Mouse (Mus musculus): ENCODE results near the gene Hist1h3g. TPM values are rescaled to one million over a fixed set of nuclear protein-coding genes. Genes with fewer than 3 reads are reported as not detected.
"Not testable (repeated sequence)": the region's sequence is repeated elsewhere in the genome, so short reads cannot be mapped to it uniquely, and the experiment has no call there.

Gene Hist1h3g
- polyA plus RNA-seq, 1 experiment = 496 TPM

DNA sequence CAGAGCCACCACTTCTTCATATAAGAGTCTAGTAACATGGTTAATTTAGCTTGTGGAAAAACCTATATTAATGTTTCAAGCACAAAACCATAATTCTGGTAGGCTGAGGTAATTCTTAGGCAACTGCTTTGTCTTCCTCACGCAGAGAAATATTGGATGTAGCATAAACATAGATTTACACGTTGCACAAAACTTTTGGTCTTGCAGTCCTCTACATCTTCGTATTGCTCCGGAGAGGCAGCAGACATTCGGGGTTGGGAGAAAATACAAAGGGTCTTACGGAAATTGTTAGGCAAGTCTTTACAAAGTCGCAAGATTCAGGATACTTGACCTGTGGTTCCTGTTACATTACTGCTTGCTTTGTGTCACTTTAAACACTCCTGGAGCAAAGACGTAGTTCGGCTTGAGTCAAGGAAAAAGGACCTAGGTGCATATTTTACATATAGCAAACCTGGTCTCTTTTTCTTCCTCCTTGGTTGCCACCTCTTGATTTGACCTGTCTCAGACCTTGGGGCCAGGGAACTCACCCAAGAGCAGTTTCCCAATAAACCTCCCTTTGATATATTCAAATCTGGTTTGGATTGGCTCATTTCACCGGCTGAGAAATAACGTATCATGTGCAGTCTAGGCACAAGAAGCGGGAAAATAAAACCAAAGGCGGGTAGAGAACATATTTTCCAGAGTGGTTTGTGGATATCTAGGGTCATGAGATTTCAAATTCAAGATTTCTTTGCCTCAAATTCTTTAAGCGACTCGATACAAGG, 672 bp upstream of the Hist1h3g start:
- Histone ChIP-seq H3K36me3 (ENCODE audit: control insufficient read depth, insufficient read depth, low read length) (no peaks in the 10 kb centered on the region), H3K27ac (ENCODE audit: control insufficient read depth, insufficient read depth, low read length) (no peak overlapping the region; the same call in none of the 2 replicates), H3K4me1 (replicated peaks; ENCODE audit: control insufficient read depth, insufficient read depth, low read length) (peaks cover 6% of the 10 kb centered on the region), H3K4me3 (ENCODE audit: control insufficient read depth, insufficient read depth, low read length) (no peak overlapping the region), H3K27me3 (ENCODE audit: control insufficient read depth, insufficient read depth, low read length) (no peaks in the 10 kb centered on the region)
- no peak for DNase-seq
- TF ChIP-seq POLR2A (IDR thresholded peaks at IDR 0.05; ENCODE audit: control insufficient read depth, extremely low read depth, insufficient read depth, low read length, poor library complexity) (no peak), CTCF (IDR thresholded peaks at IDR 0.05; ENCODE audit: borderline replicate concordance, control insufficient read depth, extremely low read depth, insufficient read depth, low read length, poor library complexity) (no peak)
- under 1% methylated on average over 15 of the region's 15 CpGs for WGBS

DNA sequence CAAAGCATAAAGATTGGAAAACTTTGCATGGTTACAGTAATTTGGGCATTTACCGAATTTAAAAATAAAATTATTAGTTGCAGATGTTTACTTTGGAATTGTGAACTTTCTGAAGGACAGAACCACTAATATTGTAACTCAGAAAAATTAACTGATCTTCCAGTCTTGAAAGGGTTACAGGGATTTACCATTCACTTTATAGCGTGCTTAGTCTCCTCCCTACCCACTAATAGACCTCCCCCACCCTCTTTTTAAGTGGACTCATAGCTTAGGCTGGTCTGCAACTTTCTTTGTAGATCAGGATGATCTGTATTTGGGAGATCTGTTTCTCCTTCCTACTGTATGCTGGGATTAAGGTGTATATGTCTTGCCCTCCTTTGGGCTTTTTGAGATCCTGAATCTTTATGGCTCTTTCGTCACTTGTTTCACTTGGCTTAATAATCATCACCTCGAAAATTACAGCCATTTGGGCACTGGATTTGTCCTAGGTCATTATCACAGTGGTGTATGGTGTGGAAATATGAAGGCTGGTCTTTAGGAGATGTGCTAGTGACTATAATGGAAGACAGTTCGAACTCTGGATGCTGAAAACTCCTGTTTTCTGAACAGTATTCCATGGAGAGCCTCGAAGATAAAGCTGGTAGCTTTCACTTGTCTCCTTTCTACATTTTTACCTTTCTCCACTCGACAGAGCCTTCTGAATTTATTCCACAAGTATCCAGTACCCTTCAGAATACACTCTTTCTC, 1.0 kb downstream of the Hist1h3g start:
- no peaks in the 10 kb centered on the region for H3K36me3 ChIP-seq (ENCODE audit: control insufficient read depth, insufficient read depth, low read length)
- no peak overlapping the region for H3K4me3 ChIP-seq (ENCODE audit: control insufficient read depth, insufficient read depth, low read length)
- WGBS = 38% methylated on average over 7 of the region's 7 CpGs
- TF ChIP-seq CTCF (IDR thresholded peaks at IDR 0.05; ENCODE audit: borderline replicate concordance, control insufficient read depth, extremely low read depth, insufficient read depth, low read length, poor library complexity) = no peak
- no peak for TF ChIP-seq POLR2A (IDR thresholded peaks at IDR 0.05; ENCODE audit: control insufficient read depth, extremely low read depth, insufficient read depth, low read length, poor library complexity)
- peaks cover 6% of the 10 kb centered on the region for H3K4me1 ChIP-seq (replicated peaks; ENCODE audit: control insufficient read depth, insufficient read depth, low read length)
- no peak overlapping the region for H3K27ac ChIP-seq (ENCODE audit: control insufficient read depth, insufficient read depth, low read length)
- H3K27me3 ChIP-seq (ENCODE audit: control insufficient read depth, insufficient read depth, low read length) = no peaks in the 10 kb centered on the region
- no peak for DNase-seq

DNA sequence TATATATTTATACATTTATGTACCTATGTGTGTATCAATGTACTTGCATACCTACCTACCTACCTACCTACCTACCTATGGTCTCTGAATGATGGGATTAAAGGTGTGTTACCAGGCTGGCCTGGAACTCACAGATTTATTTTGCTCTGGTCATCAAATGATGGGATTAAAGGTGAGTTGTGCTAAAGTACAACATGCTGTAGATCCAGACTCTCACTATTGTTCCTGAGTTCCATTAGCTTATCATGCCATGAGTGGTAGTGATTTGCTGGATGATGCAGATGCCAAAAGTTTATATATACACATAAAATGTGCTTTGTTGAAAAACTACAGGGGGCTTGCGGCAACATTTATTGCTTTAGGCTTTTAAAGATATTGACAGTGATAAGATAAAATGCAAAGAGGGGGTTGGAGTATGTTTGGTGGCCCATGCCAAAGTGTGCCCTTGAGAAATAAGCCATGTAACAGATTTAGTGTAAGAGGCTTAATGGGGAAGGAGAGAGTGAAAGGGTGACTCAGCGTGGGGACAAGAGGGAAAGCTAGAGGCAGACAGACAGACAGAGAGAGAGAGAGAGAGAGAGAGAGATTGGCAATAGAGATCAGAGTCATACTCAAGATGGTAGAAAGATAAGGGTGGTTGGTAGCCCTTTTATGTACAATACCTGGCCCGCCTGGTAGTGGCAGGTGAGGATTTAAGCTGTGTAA, 1.9 kb downstream of the Hist1h3g start:
- H3K4me1 ChIP-seq (replicated peaks; ENCODE audit: control insufficient read depth, insufficient read depth, low read length) = peaks cover 6% of the 10 kb centered on the region
- no peak for DNase-seq
- no peak overlapping the region for H3K4me3 ChIP-seq (ENCODE audit: control insufficient read depth, insufficient read depth, low read length)
- 56% methylated on average over 3 of the region's 3 CpGs for WGBS
- TF ChIP-seq CTCF (IDR thresholded peaks at IDR 0.05; ENCODE audit: borderline replicate concordance, control insufficient read depth, extremely low read depth, insufficient read depth, low read length, poor library complexity) (no peak), POLR2A (IDR thresholded peaks at IDR 0.05; ENCODE audit: control insufficient read depth, extremely low read depth, insufficient read depth, low read length, poor library complexity) (no peak)
- no peaks in the 10 kb centered on the region for H3K27me3 ChIP-seq (ENCODE audit: control insufficient read depth, insufficient read depth, low read length)
- no peaks in the 10 kb centered on the region for H3K36me3 ChIP-seq (ENCODE audit: control insufficient read depth, insufficient read depth, low read length)
- H3K27ac ChIP-seq (ENCODE audit: control insufficient read depth, insufficient read depth, low read length) = no peak overlapping the region

DNA sequence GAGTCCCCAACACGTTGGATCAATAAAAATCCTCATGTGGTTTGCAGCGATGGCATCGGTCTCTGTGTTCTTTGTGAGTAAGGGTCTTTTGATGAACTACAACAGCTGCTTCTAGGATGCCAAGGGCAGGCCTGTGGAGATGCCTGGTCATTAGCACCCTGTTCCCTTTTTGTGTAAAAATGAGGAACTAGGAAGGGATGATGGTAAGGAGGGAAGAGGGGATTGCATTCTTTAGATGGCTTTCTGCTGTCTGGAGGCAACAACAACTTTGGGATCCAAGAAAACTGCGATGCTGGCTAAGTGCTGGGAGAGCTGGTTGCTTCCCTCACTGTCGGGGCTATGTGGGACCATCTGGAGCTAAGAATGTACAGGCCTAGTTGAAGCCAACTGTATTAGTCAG, 3.0 kb downstream of the Hist1h3g start:
- Histone ChIP-seq H3K27me3 (ENCODE audit: control insufficient read depth, insufficient read depth, low read length) (no peaks in the 10 kb centered on the region), H3K36me3 (ENCODE audit: control insufficient read depth, insufficient read depth, low read length) (no peaks in the 10 kb centered on the region), H3K27ac (ENCODE audit: control insufficient read depth, insufficient read depth, low read length) (no peak overlapping the region), H3K4me3 (ENCODE audit: control insufficient read depth, insufficient read depth, low read length) (no peak overlapping the region), H3K4me1 (replicated peaks; ENCODE audit: control insufficient read depth, insufficient read depth, low read length) (peaks cover 4% of the 10 kb centered on the region)
- 93% methylated on average over 5 of the region's 5 CpGs for WGBS
- DNase-seq = no peak
- TF ChIP-seq POLR2A (IDR thresholded peaks at IDR 0.05; ENCODE audit: control insufficient read depth, extremely low read depth, insufficient read depth, low read length, poor library complexity) (no peak), CTCF (IDR thresholded peaks at IDR 0.05; ENCODE audit: borderline replicate concordance, control insufficient read depth, extremely low read depth, insufficient read depth, low read length, poor library complexity) (no peak)

DNA sequence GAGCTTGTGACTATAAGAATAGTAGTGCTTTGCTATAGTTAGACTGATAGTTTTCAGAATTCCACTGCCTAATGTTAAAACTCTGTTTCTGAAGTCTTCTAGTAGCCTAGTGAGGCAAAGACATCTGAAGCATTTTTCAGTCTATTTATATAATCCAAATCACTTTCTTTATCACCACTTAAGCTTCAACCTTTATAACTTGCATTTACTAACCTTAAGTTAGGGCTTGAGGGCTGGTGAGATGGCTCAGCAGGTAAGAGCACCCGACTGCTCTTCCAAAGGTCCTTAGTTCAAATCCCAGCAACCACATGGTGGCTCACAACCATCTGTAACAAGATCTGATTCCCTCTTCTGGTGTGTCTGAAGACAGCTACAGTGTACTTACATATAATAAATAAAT, 4.6 kb downstream of the Hist1h3g start:
- not testable (repeated sequence) for H3K27ac ChIP-seq (ENCODE audit: control insufficient read depth, insufficient read depth, low read length); H3K27me3 ChIP-seq (ENCODE audit: control insufficient read depth, insufficient read depth, low read length); H3K36me3 ChIP-seq (ENCODE audit: control insufficient read depth, insufficient read depth, low read length); H3K4me1 ChIP-seq (replicated peaks; ENCODE audit: control insufficient read depth, insufficient read depth, low read length); H3K4me3 ChIP-seq (ENCODE audit: control insufficient read depth, insufficient read depth, low read length); DNase-seq
- WGBS = 85% methylated on average over 1 of the region's 1 CpGs

DNA sequence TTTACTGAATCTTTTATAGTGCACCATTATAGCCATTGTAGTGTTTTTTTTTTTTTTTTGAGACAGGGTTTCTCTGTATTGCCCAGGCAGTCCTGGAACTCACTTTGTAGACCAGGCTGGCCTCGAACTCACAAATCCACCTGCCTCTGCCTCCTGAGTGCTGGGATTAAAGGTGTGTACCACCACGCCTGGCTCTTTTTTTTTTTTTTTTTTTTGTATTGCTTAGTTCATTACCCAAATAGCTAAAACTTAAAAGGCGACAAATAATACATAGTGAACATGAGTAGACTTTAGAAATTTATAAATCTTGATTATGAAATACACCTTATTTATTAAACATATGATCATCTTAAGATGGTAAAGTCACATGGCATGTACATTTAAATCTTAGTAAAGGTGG, 6.3 kb downstream of the Hist1h3g start:
- Histone ChIP-seq H3K36me3 (ENCODE audit: control insufficient read depth, insufficient read depth, low read length) (no peaks in the 10 kb centered on the region), H3K4me1 (replicated peaks; ENCODE audit: control insufficient read depth, insufficient read depth, low read length) (peaks cover 2% of the 10 kb centered on the region; the same call in 1 of the 2 replicates), H3K27ac (ENCODE audit: control insufficient read depth, insufficient read depth, low read length) (no peak overlapping the region), H3K27me3 (ENCODE audit: control insufficient read depth, insufficient read depth, low read length) (no peaks in the 10 kb centered on the region), H3K4me3 (ENCODE audit: control insufficient read depth, insufficient read depth, low read length) (no peak overlapping the region)
- no peak for DNase-seq
- TF ChIP-seq POLR2A (IDR thresholded peaks at IDR 0.05; ENCODE audit: control insufficient read depth, extremely low read depth, insufficient read depth, low read length, poor library complexity) (no peak), CTCF (IDR thresholded peaks at IDR 0.05; ENCODE audit: borderline replicate concordance, control insufficient read depth, extremely low read depth, insufficient read depth, low read length, poor library complexity) (no peak)
- 94% methylated on average over 3 of the region's 3 CpGs for WGBS

DNA sequence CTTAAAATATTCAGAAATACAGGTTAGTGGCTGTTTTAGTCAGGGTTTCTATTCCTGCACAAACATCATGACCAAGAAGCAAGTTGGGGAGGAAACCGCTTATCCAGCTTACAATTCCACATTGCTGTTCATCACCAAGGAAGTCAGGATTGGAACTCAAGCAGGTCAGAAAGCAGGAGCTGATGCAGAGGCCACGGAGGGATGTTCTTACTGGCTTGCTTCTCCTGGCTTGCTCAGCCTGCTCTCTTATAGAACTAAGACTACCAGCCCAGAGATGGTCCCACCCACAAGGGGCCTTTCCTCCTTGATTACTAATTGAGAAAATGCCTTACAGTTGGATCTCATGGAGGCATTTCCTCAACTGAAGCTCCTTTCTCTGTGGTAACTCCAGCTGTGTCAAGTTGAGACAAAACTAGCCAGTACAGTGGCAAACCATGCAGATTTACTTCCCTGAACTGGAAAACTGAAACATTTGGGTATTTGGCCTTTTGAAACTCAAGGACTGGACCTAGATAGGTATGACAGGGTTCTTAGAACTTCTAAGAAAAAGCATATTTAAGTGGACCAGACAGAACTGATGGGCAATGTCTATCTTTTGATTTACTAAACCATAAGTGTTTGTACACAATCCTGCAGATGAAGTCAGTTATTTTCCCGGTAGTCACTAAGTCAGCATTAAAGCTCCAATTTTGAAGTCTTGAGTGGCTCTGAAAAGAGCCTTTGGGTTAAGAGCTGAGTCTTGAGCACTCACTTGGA, 7.2 kb downstream of the Hist1h3g start:
- peak overlapping the region; percentile 57 for H3K4me3 ChIP-seq (ENCODE audit: control insufficient read depth, insufficient read depth, low read length)
- H3K27me3 ChIP-seq (ENCODE audit: control insufficient read depth, insufficient read depth, low read length); H3K36me3 ChIP-seq (ENCODE audit: control insufficient read depth, insufficient read depth, low read length); H3K4me1 ChIP-seq (replicated peaks; ENCODE audit: control insufficient read depth, insufficient read depth, low read length); DNase-seq: not testable (repeated sequence)
- H3K27ac ChIP-seq (ENCODE audit: control insufficient read depth, insufficient read depth, low read length) = peak overlapping the region; percentile 85
- 27% methylated on average over 3 of the region's 3 CpGs for WGBS
